Mouse (Mus musculus) midbrain, embryonic 15.5 days (tissue): ENCODE results near the gene Ppp2r1b. TPM values are rescaled to one million over a fixed set of nuclear protein-coding genes. Genes with fewer than 3 reads are reported as not detected.
"Not testable (repeated sequence)": the region's sequence is repeated elsewhere in the genome, so short reads cannot be mapped to it uniquely, and the experiment has no call there.

Source experiments
- ATAC-seq: fragments of 200-750 bp; cut with Nextera tagmentation; replicated peaks from 2 replicates; pipeline ENCODE4 v1.8.0; 2017; ENCODE audit warnings: moderate TSS enrichment
- H3K27ac ChIP-seq: fragments of 300-500 bp; sonication (generic); 2 replicates; pipeline ENCODE4 v1.5.1; 2015; ENCODE audit warnings: mild to moderate bottlenecking, inconsistent platforms
- H3K27me3 ChIP-seq: fragments of 300-500 bp; sonication (generic); replicated peaks from 2 replicates; pipeline ENCODE4 v1.6.1; 2015; ENCODE audit warnings: inconsistent platforms
- H3K36me3 ChIP-seq: fragments of 300-500 bp; sonication (generic); replicated peaks from 2 replicates; pipeline ENCODE4 v1.6.1; 2015; ENCODE audit warnings: inconsistent platforms
- H3K4me1 ChIP-seq: fragments of 300-500 bp; sonication (generic); 2 replicates; pipeline ENCODE4 v1.6.1; 2015; ENCODE audit warnings: inconsistent platforms
- H3K4me2 ChIP-seq: fragments of 300-500 bp; sonication (generic); 2 replicates; pipeline ENCODE4 v1.6.1; 2015; ENCODE audit warnings: inconsistent platforms, mild to moderate bottlenecking, moderate library complexity
- H3K4me3 ChIP-seq: fragments of 300-500 bp; sonication (generic); 2 replicates; pipeline ENCODE4 v1.5.1; 2015; ENCODE audit warnings: mild to moderate bottlenecking, inconsistent platforms
- H3K9ac ChIP-seq: fragments of 300-500 bp; sonication (generic); 2 replicates; pipeline ENCODE4 v1.6.1; 2015; ENCODE audit warnings: mild to moderate bottlenecking, inconsistent platforms
- H3K9me3 ChIP-seq: fragments of 300-500 bp; sonication (generic); 2 replicates; pipeline ENCODE4 v1.6.1; 2016; ENCODE audit warnings: inconsistent platforms
- WGBS: fragments of 180-500 bp; shearing (Covaris S2); methylation state at CpG from one replicate; pipeline ENCODE4 v1.1.7; 2015; ENCODE audit warnings: mixed read lengths; 5-methylcytosine and 5-hydroxymethylcytosine counted together
- polyA plus RNA-seq: library from polyadenylated mRNA; unstranded; fragments of >200 nt; fragmentation: Nextera tagmentation; extraction: Ambion mirVana; gene quantifications from 2 replicates; pipeline ENCODE4 v1.2.1, GENCODE M21; 2015

The Ppp2r1b gene
- polyA plus RNA-seq, 1 experiment from 2014 or later: 41.6 TPM

- H3K27me3 ChIP-seq: no peaks in the 10 kb centered on the region
- 95% methylated on average over 6 of the region's 6 CpGs for WGBS
- no peak overlapping the region for H3K27ac ChIP-seq
- H3K9me3 ChIP-seq: no peaks in the 10 kb centered on the region
- H3K4me1 ChIP-seq: no peaks in the 10 kb centered on the region
- no peak overlapping the region for H3K9ac ChIP-seq
- ATAC-seq: no peak
- H3K4me3 ChIP-seq: no peak overlapping the region
- H3K36me3 ChIP-seq: peaks cover 19% of the 10 kb centered on the region
- H3K4me2 ChIP-seq: no peak overlapping the region
Observed at GRCm38 (mm10) chr9:50818050-50818449, 27.1 kb upstream of the Ppp2r1b start.

- no peaks in the 10 kb centered on the region for H3K4me1 ChIP-seq
- no peaks in the 10 kb centered on the region for H3K9me3 ChIP-seq
- H3K4me3 ChIP-seq: no peak overlapping the region
- H3K27me3 ChIP-seq: no peaks in the 10 kb centered on the region
- no peak overlapping the region for H3K27ac ChIP-seq
- WGBS: 92% methylated on average over 6 of the region's 6 CpGs
- H3K4me2 ChIP-seq: no peak overlapping the region
- no peak for ATAC-seq
- H3K9ac ChIP-seq: no peak overlapping the region
- H3K36me3 ChIP-seq: peaks cover 22% of the 10 kb centered on the region
Observed at GRCm38 (mm10) chr9:50819716-50820115, 25.4 kb upstream of the Ppp2r1b start.

GRCm38 (mm10) chr9:50821651-50822050 is 23.4 kb upstream of the Ppp2r1b start:
- H3K4me1 ChIP-seq: no peaks in the 10 kb centered on the region
- 91% methylated on average over 6 of the region's 6 CpGs for WGBS
- H3K27ac ChIP-seq: no peak overlapping the region
- no peak overlapping the region for H3K9ac ChIP-seq
- no peaks in the 10 kb centered on the region for H3K9me3 ChIP-seq
- no peak overlapping the region for H3K4me3 ChIP-seq
- no peak overlapping the region for H3K4me2 ChIP-seq
- H3K36me3 ChIP-seq: peaks cover 19% of the 10 kb centered on the region
- no peaks in the 10 kb centered on the region for H3K27me3 ChIP-seq
- no peak for ATAC-seq

GRCm38 (mm10) chr9:50822216-50822615 is 22.9 kb upstream of the Ppp2r1b start:
- Histone ChIP-seq H3K27me3 (no peaks in the 10 kb centered on the region), H3K36me3 (peaks cover 18% of the 10 kb centered on the region), H3K9ac (no peak overlapping the region), H3K4me3 (no peak overlapping the region), H3K9me3 (no peaks in the 10 kb centered on the region), H3K4me2 (no peak overlapping the region), H3K4me1 (no peaks in the 10 kb centered on the region), H3K27ac (no peak overlapping the region)
- WGBS: 93% methylated on average over 5 of the region's 5 CpGs
- ATAC-seq: no peak

GRCm38 (mm10) chr9:50823779-50824453 is 21.2 kb upstream of the Ppp2r1b start:
- ATAC-seq: no peak
- H3K4me1 ChIP-seq: no peaks in the 10 kb centered on the region
- no peak overlapping the region for H3K4me3 ChIP-seq
- H3K4me2 ChIP-seq: no peak overlapping the region
- H3K27ac ChIP-seq: no peak overlapping the region
- H3K9me3 ChIP-seq: no peaks in the 10 kb centered on the region
- no peaks in the 10 kb centered on the region for H3K27me3 ChIP-seq
- WGBS: 91% methylated on average over 11 of the region's 11 CpGs
- no peak overlapping the region for H3K9ac ChIP-seq
- H3K36me3 ChIP-seq: peaks cover 22% of the 10 kb centered on the region

- Histone ChIP-seq H3K4me3 (no peak overlapping the region), H3K9ac (no peak overlapping the region), H3K27ac (no peak overlapping the region), H3K4me2 (no peak overlapping the region), H3K36me3 (0 out of 2 replicates have a peak, but pooled peaks cover 5% of the 10 kb centered on the region), H3K27me3 (no peaks in the 10 kb centered on the region), H3K9me3 (no peaks in the 10 kb centered on the region), H3K4me1 (no peaks in the 10 kb centered on the region)
- ATAC-seq: no peak
- WGBS: 87% methylated on average over 5 of the region's 5 CpGs
Observed at GRCm38 (mm10) chr9:50831514-50831913, 13.6 kb upstream of the Ppp2r1b start.

- H3K27ac ChIP-seq: no peak overlapping the region
- 98% methylated on average over 4 of the region's 4 CpGs for WGBS
Observed at GRCm38 (mm10) chr9:50832162-50832561, 12.9 kb upstream of the Ppp2r1b start.

GRCm38 (mm10) chr9:50832582-50832981 is 12.5 kb upstream of the Ppp2r1b start:
- H3K9me3 ChIP-seq, H3K36me3 ChIP-seq, H3K4me3 ChIP-seq, H3K27me3 ChIP-seq, H3K4me1 ChIP-seq, H3K4me2 ChIP-seq, ATAC-seq, H3K9ac ChIP-seq, H3K27ac ChIP-seq: not testable (repeated sequence)
- 97% methylated on average over 2 of the region's 2 CpGs for WGBS

More at GRCm38 (mm10) chr9:50832162-50832561, 12.9 kb upstream of the Ppp2r1b start:
- Histone ChIP-seq H3K4me1 (no peaks in the 10 kb centered on the region), H3K9me3 (no peaks in the 10 kb centered on the region), H3K36me3 (0 out of 2 replicates have a peak, but pooled peaks cover 5% of the 10 kb centered on the region), H3K9ac (no peak overlapping the region), H3K27me3 (no peaks in the 10 kb centered on the region), H3K4me2 (no peak overlapping the region), H3K4me3 (no peak overlapping the region)
- no peak for ATAC-seq

- 83% methylated on average over 8 of the region's 8 CpGs for WGBS
Observed at GRCm38 (mm10) chr9:50833786-50834185, 11.3 kb upstream of the Ppp2r1b start.

GRCm38 (mm10) chr9:50835068-50835705 is 9.9 kb upstream of the Ppp2r1b start:
- Histone ChIP-seq H3K36me3 (peaks cover 6% of the 10 kb centered on the region; the same call in 1 of the 2 replicates), H3K4me1 (no peaks in the 10 kb centered on the region), H3K9ac (no peak overlapping the region), H3K27ac (no peak overlapping the region), H3K27me3 (no peaks in the 10 kb centered on the region), H3K9me3 (no peaks in the 10 kb centered on the region), H3K4me3 (no peak overlapping the region), H3K4me2 (no peak overlapping the region)
- ATAC-seq: no peak
- WGBS: 91% methylated on average over 10 of the region's 10 CpGs

More at GRCm38 (mm10) chr9:50833786-50834185, 11.3 kb upstream of the Ppp2r1b start:
- Histone ChIP-seq H3K4me3 (no peak overlapping the region), H3K4me1 (no peaks in the 10 kb centered on the region), H3K9me3 (no peaks in the 10 kb centered on the region), H3K27me3 (no peaks in the 10 kb centered on the region), H3K4me2 (no peak overlapping the region), H3K27ac (no peak overlapping the region), H3K36me3 (peaks cover 8% of the 10 kb centered on the region; the same call in 1 of the 2 replicates), H3K9ac (no peak overlapping the region)
- no peak for ATAC-seq

GRCm38 (mm10) chr9:50836097-50836496 is 9.0 kb upstream of the Ppp2r1b start:
- Histone ChIP-seq H3K4me3 (no peak overlapping the region), H3K4me2 (no peak overlapping the region), H3K36me3 (peaks cover 6% of the 10 kb centered on the region; the same call in 1 of the 2 replicates), H3K27ac (no peak overlapping the region), H3K9me3 (no peaks in the 10 kb centered on the region), H3K27me3 (no peaks in the 10 kb centered on the region), H3K4me1 (no peaks in the 10 kb centered on the region), H3K9ac (no peak overlapping the region)
- 86% methylated on average over 4 of the region's 4 CpGs for WGBS
- no peak for ATAC-seq

GRCm38 (mm10) chr9:50841079-50841789 is 3.9 kb upstream of the Ppp2r1b start:
- Histone ChIP-seq H3K27me3 (no peaks in the 10 kb centered on the region), H3K9me3 (no peaks in the 10 kb centered on the region), H3K4me2 (no peak overlapping the region), H3K27ac (no peak overlapping the region), H3K9ac (no peak overlapping the region), H3K4me1 (no peaks in the 10 kb centered on the region), H3K36me3 (peaks cover 19% of the 10 kb centered on the region), H3K4me3 (no peak overlapping the region)
- ATAC-seq: no peak
- 83% methylated on average over 13 of the region's 13 CpGs for WGBS
